Mouse (Mus musculus): ENCODE measurements at regions not wholly inside any gene's neighbourhood (a gene's known extent, or its start where the extent isn't known, plus 50 kb on each side); places are given as distances from the start of the nearest gene placed in this dataset.

- TF ChIP-seq EP300 (IDR thresholded peaks at IDR 0.05; ENCODE audit: low read depth) (no peak), CTCF (IDR thresholded peaks at IDR 0.05; ENCODE audit: low read depth) (no peak)
These were observed 187.0 kb downstream of the Rnf144b start for GRCm38 (mm10) chr13:47309492-47309891.

Data from heart, postnatal 0 days (tissue).